Mouse (Mus musculus) thymus, postnatal 25 days (tissue): ENCODE data around the gene Plekhj1.

Experiments used
- DNase-seq: peaks from one replicate; pipeline ENCODE4 v3.0.0; 2022

Plekhj1 gene

GRCm38 (mm10) chr10:80804340-80804739, 5.9 kb upstream of the Plekhj1 start:
- DNase-seq, result no peak

GRCm38 (mm10) chr10:80802996-80803395, 4.6 kb upstream of the Plekhj1 start:
- DNase-seq, result no peak

GRCm38 (mm10) chr10:80802204-80802912, 3.9 kb upstream of the Plekhj1 start:
- no peak for DNase-seq

GRCm38 (mm10) chr10:80799070-80799566, 692 bp upstream of the Plekhj1 start:
- DNase-seq, result no peak

- peak; percentile 40 for DNase-seq
These were observed 958 bp downstream of the Plekhj1 start for GRCm38 (mm10) chr10:80797186-80798149.

GRCm38 (mm10) chr10:80796307-80796848, 2.0 kb downstream of the Plekhj1 start:
- DNase-seq, result no peak

GRCm38 (mm10) chr10:80794750-80795149, 3.7 kb downstream of the Plekhj1 start:
- no peak for DNase-seq

GRCm38 (mm10) chr10:80793803-80794202, 4.6 kb downstream of the Plekhj1 start:
- DNase-seq, result no peak

GRCm38 (mm10) chr10:80793033-80793784, 5.2 kb downstream of the Plekhj1 start:
- no peak for DNase-seq

- peak; percentile 79 for DNase-seq
These were observed 6.0 kb downstream of the Plekhj1 start for GRCm38 (mm10) chr10:80792175-80793032.

- no peak for DNase-seq
These were observed 6.8 kb downstream of the Plekhj1 start for GRCm38 (mm10) chr10:80791476-80792174.

GRCm38 (mm10) chr10:80790761-80791404, 7.5 kb downstream of the Plekhj1 start:
- DNase-seq, result no peak

GRCm38 (mm10) chr10:80787517-80787916, 10.9 kb downstream of the Plekhj1 start:
- DNase-seq, result no peak

GRCm38 (mm10) chr10:80785963-80786362, 12.5 kb downstream of the Plekhj1 start:
- no peak for DNase-seq

- no peak for DNase-seq
These were observed 13.6 kb downstream of the Plekhj1 start for GRCm38 (mm10) chr10:80784871-80785270.

- DNase-seq, result no peak
These were observed 14.1 kb downstream of the Plekhj1 start for GRCm38 (mm10) chr10:80784302-80784701.

- DNase-seq, result no peak
These were observed 18.9 kb downstream of the Plekhj1 start for GRCm38 (mm10) chr10:80779565-80779964.

GRCm38 (mm10) chr10:80777123-80777522, 21.3 kb downstream of the Plekhj1 start:
- no peak for DNase-seq

GRCm38 (mm10) chr10:80776358-80776869, 22.0 kb downstream of the Plekhj1 start:
- DNase-seq, result no peak

- DNase-seq, result no peak
These were observed 22.7 kb downstream of the Plekhj1 start for GRCm38 (mm10) chr10:80775731-80776130.
